Mouse (Mus musculus): Measurements from ENCODE around the gene Prkcg. TPM values are rescaled to one million over a fixed set of nuclear protein-coding genes. Genes with fewer than 3 reads are reported as not detected.
A peak's percentile ranks its signal among the peaks of the same experiment; 100 is the strongest.

Gene Prkcg
- polyA plus RNA-seq, 1 experiment from 2014 or later = 0.04 TPM

DNA sequence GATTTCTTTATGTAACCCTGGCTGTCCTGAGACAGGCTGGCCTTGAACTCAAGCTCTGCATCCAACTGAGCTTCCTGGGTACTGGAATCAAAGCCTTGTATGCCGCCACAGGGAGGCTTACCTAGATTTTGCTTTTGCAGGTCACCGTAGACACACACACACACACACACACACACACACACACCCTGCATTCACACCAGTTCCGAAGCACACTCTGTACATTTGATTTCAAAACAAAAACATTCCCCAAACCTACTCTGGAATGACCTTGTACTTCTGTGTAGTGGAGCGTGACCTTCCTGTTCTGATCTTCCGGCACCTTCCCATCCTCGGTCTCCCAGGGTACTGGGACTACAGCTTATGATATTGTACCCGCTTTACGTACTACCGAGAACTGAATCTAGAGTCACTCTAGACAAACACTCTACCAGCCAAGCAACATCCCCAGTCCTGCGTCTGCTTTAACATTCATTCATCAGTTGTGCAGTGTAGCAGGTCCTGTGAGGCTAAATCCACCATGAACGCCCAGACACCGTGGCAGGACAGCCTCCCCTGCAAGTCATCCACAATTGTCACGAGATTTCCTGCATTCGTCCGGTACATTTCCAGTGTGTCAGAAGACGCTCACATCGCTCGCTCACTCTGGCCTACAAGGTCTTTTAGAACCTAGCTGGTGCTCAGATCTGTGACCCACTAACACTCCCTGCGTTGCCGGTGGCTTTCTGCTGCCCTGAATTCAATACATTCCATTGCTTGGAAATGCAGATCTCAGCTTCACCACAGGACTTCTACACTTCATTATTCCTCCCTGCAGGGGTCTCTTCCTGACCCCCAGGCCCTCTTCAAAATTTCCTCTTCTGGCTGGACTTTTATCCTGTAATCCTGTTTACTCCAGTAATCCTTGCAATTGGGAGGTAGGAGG, 58.6 kb downstream of the Prkcg start:
- H3K36me3 ChIP-seq = no peaks in the 10 kb centered on the region
- no peaks in the 10 kb centered on the region for H3K27me3 ChIP-seq (replicated peaks)
- no peak overlapping the region for H3K4me3 ChIP-seq
- H3K9me3 ChIP-seq (replicated peaks) = no peaks in the 10 kb centered on the region
- no peaks in the 10 kb centered on the region for H3K4me1 ChIP-seq
- 49% methylated on average over 20 of the region's 20 CpGs for WGBS (ENCODE audit: insufficient replicate concordance)
- no peak overlapping the region for H3K9ac ChIP-seq
- H3K4me2 ChIP-seq = no peak overlapping the region
- no peak overlapping the region for H3K27ac ChIP-seq
- no peak for ATAC-seq

DNA sequence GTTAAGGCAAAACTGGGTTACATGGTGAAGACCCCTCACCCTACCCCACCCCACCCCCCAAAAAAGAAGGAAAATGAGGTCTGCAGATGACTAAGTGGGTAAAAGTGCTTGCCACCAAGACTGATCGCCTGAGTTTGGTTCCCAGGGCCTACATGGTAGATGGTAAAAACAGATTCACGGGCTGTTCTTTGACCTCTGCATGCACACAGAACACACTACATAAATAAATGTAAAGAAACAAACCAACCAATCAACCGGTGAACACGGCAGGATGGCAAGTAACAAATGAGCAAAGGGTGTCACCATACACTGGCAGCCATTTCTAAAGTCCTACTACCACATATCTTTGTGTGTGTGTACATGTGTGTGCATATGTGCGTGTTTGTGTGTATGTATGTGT, 59.3 kb downstream of the Prkcg start:
- no peaks in the 10 kb centered on the region for H3K36me3 ChIP-seq
- no peak overlapping the region for H3K4me3 ChIP-seq
- no peak overlapping the region for H3K4me2 ChIP-seq
- no peak overlapping the region for H3K27ac ChIP-seq
- no peak for ATAC-seq
- H3K9ac ChIP-seq = no peak overlapping the region
- no peaks in the 10 kb centered on the region for H3K9me3 ChIP-seq (replicated peaks)
- no peaks in the 10 kb centered on the region for H3K27me3 ChIP-seq (replicated peaks)
- H3K4me1 ChIP-seq = no peaks in the 10 kb centered on the region
- 57% methylated on average over 5 of the region's 5 CpGs for WGBS (ENCODE audit: insufficient replicate concordance)

DNA sequence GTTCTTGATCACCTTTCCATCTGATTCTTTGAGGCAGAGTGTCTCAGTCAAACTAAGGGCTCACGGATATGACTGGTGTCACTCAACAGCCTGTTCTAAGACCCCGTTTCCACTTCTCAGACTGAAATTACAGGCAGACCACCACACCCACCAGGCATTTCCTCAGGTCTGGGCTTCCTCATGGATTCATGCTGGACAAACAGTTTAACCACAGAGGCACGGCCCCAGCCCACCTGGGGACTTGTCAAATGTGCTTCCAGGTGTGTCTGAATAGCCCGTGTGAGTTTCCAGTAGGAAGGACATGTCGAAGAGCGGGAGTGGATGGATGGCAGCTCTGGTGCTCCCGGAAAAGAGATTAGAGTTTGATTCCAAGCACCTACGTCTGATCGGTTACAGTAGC, 60.8 kb downstream of the Prkcg start:
- Histone ChIP-seq H3K9ac (no peak overlapping the region), H3K36me3 (no peaks in the 10 kb centered on the region), H3K27me3 (replicated peaks) (no peaks in the 10 kb centered on the region), H3K4me2 (no peak overlapping the region), H3K4me1 (no peaks in the 10 kb centered on the region), H3K9me3 (replicated peaks) (no peaks in the 10 kb centered on the region), H3K27ac (no peak overlapping the region), H3K4me3 (no peak overlapping the region)
- 70% methylated on average over 9 of the region's 9 CpGs for WGBS (ENCODE audit: insufficient replicate concordance)
- ATAC-seq = no peak

DNA sequence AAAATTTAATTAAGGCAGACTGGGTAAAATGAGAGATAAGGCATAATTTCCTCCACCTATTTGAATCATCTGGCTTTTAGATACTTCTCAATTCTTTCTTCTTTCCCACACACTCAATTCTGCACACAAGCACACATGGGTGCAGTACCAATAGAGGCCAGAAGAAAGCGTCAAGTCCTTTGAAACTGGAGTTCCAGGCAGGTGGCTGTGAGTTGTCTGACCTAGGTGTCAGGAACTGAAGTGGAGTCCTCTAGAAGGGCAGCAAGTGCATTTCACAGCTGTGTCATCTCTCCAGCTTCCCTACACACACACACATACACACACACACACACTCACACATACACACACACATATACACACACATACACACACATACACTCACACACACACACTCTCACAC, 62.6 kb downstream of the Prkcg start:
- H3K9me3 ChIP-seq (replicated peaks) = no peaks in the 10 kb centered on the region
- H3K27ac ChIP-seq = no peak overlapping the region
- no peak overlapping the region for H3K4me3 ChIP-seq
- no peaks in the 10 kb centered on the region for H3K27me3 ChIP-seq (replicated peaks)
- no peaks in the 10 kb centered on the region for H3K36me3 ChIP-seq
- no peak overlapping the region for H3K9ac ChIP-seq
- no peaks in the 10 kb centered on the region for H3K4me1 ChIP-seq
- no peak for ATAC-seq
- 62% methylated on average over 1 of the region's 1 CpGs for WGBS (ENCODE audit: insufficient replicate concordance)
- H3K4me2 ChIP-seq = no peak overlapping the region

DNA sequence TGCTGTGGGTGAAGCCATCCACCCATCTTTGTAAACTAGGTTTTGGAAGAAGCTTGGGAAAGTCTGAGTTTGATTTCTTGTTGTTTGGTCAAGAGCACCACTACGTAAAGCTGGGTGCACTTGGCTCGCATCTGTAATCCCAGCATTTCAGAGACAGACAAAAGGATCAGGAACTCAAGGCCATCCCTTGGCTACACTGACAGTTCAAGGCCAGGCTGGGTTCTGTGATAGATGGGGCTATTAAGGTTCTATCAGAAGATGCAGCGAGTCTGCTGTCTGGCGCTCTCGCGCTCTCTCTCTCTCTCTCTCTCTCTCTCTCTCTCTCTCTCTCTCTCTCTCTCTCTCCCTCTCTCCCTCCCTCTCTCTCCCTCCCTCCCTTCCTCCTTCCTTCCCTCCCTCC, 65.9 kb downstream of the Prkcg start:
- Histone ChIP-seq H3K9me3 (replicated peaks) (no peaks in the 10 kb centered on the region), H3K4me3 (no peak overlapping the region), H3K27me3 (replicated peaks) (no peaks in the 10 kb centered on the region), H3K4me2 (no peak overlapping the region), H3K4me1 (no peaks in the 10 kb centered on the region), H3K9ac (no peak overlapping the region), H3K36me3 (no peaks in the 10 kb centered on the region), H3K27ac (no peak overlapping the region)
- no peak for ATAC-seq
- 65% methylated on average over 6 of the region's 6 CpGs for WGBS (ENCODE audit: insufficient replicate concordance)

DNA sequence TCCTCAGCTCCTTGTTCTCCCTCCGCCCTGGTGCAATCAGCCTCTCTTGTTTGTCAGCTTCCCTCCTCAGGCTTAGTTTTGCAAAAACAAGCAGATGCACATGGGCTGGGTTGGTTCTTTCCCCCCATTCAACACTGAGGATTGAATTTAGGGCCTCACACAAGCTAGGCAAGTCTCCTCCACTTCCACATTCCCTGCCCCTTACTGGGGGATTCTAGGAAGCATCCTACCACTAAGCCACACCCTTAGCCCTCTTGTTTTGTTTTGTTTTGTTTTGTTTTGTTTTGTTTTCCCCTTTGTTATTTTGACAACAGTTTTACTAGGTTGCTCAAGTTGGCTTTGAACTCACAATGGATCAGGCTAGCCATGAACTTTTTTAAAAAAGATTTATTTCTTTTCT, 71.7 kb downstream of the Prkcg start:
- 57% methylated on average over 1 of the region's 1 CpGs for WGBS (ENCODE audit: insufficient replicate concordance)
- Histone ChIP-seq H3K36me3 (no peaks in the 10 kb centered on the region), H3K4me2 (no peak overlapping the region), H3K4me1 (no peaks in the 10 kb centered on the region), H3K9ac (no peak overlapping the region), H3K4me3 (no peak overlapping the region), H3K9me3 (replicated peaks) (no peaks in the 10 kb centered on the region), H3K27me3 (replicated peaks) (peaks cover 12% of the 10 kb centered on the region), H3K27ac (no peak overlapping the region)
- no peak for ATAC-seq

DNA sequence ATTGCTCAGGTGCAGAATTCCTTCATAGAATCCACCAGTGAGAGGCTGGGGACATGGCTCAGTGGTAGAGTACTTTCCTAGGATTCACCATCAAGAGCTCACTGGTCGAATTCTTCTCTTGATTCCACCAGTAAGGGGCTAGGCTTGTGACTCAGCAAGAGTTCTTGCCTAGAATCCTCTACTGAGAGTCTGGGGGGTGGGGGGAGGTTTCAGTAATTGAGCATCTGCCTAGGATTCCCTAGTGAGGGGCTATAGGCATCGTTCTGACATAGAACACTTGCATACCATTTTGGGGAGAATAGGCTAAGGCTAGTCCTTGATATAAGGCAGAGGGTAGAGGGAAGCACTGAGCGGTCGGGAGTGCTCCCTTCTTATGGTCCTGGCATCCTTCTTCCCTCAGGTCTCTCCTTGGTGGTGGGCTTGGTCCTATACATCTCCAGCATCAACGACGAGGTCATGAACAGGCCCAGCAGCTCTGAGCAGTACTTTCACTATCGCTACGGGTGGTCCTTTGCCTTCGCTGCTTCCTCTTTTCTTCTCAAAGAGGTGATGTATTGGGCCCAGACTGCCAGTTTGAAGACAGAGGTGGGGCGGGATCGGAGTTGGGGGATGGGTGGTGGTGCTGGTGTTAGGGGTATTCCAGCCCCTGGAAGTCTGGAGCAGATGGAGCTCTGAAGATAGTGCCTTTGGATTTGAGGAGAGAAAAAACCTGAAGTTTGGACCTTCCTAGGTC, 76.7 kb downstream of the Prkcg start:
- Histone ChIP-seq H3K4me2 (no peak overlapping the region), H3K4me1 (0 out of 2 replicates have a peak, but pooled peaks cover 10% of the 10 kb centered on the region), H3K4me3 (no peak overlapping the region), H3K27ac (no peak overlapping the region), H3K9me3 (replicated peaks) (no peaks in the 10 kb centered on the region), H3K36me3 (no peaks in the 10 kb centered on the region), H3K27me3 (replicated peaks) (peaks cover 56% of the 10 kb centered on the region), H3K9ac (no peak overlapping the region)
- 14% methylated on average over 11 of the region's 11 CpGs for WGBS (ENCODE audit: insufficient replicate concordance)
- ATAC-seq = no peak

DNA sequence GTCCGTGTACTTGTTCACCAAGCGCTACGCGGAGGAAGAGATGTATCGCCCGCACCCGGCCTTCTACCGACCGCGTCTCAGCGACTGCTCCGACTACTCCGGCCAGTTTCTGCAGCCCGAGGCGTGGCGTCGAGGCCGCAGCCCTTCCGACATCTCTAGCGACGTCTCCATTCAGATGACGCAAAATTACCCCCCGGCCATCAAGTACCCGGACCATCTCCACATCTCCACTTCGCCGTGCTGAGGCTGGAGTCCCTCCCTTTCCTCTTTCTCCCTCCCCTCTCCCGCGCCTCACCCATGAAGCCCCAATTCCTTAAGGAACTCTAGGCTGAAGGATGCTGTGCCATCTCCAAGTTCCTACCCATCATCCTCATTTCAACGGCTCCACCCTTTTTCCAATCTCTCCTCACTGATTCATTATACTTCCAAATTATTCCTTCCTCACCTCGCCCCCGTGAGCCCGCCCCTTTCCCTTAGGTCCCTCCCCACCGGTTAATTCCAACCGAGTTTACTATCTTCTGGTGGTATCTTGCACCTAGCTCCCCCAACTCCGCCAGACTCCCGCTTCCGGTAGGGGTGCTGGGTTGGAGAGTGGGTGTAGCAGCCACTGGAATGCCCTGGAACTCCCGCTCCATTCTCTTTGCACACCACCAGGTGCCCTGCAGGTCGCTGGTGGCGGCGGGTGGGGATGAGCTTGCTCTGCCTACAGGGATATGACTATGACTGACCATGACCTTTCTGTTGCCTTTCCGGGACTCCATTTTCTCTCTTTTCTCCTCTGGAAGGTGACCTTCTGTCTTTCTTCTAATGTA, 77.9 kb downstream of the Prkcg start:
- WGBS (ENCODE audit: insufficient replicate concordance) = 2% methylated on average over 40 of the region's 42 CpGs
- no peaks in the 10 kb centered on the region for H3K9me3 ChIP-seq (replicated peaks)

DNA sequence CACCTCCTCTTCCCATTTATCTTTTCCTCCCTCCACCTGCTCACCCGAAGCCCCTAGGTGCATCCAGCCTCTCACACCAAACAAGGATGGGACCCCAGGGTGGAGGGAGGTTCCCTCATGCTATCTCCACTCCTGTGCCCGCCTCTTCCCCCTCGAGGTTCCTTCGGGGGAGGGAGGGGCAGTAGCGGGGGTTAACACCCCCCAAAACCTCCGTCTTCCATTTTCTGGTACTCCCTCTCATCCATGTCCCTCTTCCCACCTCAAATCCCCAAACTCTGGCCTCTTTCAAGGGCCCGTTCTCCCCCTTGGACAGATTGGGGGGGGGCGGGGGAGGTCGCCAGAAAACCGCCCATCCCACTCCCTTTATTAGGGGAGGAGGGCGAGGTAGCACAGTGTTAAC, 78.6 kb downstream of the Prkcg start:
- no peak overlapping the region for H3K4me3 ChIP-seq
- no peak overlapping the region for H3K9ac ChIP-seq
- H3K9me3 ChIP-seq (replicated peaks) = no peaks in the 10 kb centered on the region
- H3K4me2 ChIP-seq = peak overlapping the region; percentile 33
- no peaks in the 10 kb centered on the region for H3K36me3 ChIP-seq
- peaks cover 56% of the 10 kb centered on the region for H3K27me3 ChIP-seq (replicated peaks)
- ATAC-seq = no peak
- no peak overlapping the region for H3K27ac ChIP-seq
- 0 out of 2 replicates have a peak, but pooled peaks cover 10% of the 10 kb centered on the region for H3K4me1 ChIP-seq
- WGBS (ENCODE audit: insufficient replicate concordance) = 4% methylated on average over 10 of the region's 11 CpGs

More for the DNA sequence above, 77.9 kb downstream of the Prkcg start:
- no peak overlapping the region for H3K9ac ChIP-seq
- no peaks in the 10 kb centered on the region for H3K36me3 ChIP-seq
- H3K27me3 ChIP-seq (replicated peaks) = peaks cover 56% of the 10 kb centered on the region
- H3K27ac ChIP-seq = no peak overlapping the region
- H3K4me1 ChIP-seq = 0 out of 2 replicates have a peak, but pooled peaks cover 10% of the 10 kb centered on the region
- H3K4me2 ChIP-seq = peak overlapping the region; percentile 33
- H3K4me3 ChIP-seq = no peak overlapping the region
- no peak for ATAC-seq

DNA sequence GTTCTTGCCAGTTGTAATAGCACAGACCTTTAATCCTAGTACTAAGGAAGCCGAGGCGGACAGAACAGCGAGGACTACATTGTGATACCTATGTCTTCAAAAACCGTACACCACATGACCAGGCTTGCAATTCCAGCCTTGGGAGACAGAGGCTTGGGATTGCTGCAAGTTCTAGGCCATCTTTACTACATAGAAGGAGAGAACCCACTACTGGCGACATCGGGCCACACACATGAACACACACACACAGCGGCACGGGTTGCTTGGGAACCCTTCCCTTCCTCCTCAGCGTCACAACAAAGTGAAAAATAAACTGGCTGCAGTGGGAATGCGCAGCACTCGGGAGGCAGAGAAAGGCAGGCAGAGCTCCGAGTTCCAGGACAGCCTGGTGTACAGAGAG, 79.3 kb downstream of the Prkcg start:
- peaks cover 56% of the 10 kb centered on the region for H3K27me3 ChIP-seq (replicated peaks)
- H3K4me1 ChIP-seq = 0 out of 2 replicates have a peak, but pooled peaks cover 10% of the 10 kb centered on the region
- H3K9ac ChIP-seq = no peak overlapping the region
- no peaks in the 10 kb centered on the region for H3K9me3 ChIP-seq (replicated peaks)
- no peak overlapping the region for H3K27ac ChIP-seq
- 21% methylated on average over 12 of the region's 12 CpGs for WGBS (ENCODE audit: insufficient replicate concordance)
- ATAC-seq = no peak
- no peak overlapping the region for H3K4me2 ChIP-seq
- H3K36me3 ChIP-seq = no peaks in the 10 kb centered on the region
- no peak overlapping the region for H3K4me3 ChIP-seq

DNA sequence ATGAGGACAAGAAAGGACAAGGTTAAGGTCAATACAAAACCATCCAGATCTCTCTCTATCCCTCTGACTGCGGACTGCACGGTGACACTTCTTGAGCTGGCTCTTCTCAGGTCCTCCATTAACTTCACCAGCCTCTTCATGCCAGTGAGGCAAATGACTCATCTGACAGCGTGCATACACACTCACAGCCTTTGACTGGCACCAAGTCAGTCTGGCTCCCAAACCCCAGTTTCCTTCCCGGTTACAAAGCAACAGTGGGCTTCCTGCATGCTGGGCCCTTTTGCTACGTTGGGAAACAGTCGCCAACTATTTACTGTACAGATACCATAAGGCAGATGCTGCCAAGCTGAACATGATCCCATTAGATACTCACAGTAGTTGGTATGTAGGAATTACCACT, 80.2 kb downstream of the Prkcg start:
- Histone ChIP-seq H3K27me3 (replicated peaks) (peaks cover 56% of the 10 kb centered on the region), H3K36me3 (no peaks in the 10 kb centered on the region), H3K9ac (no peak overlapping the region), H3K4me3 (no peak overlapping the region), H3K4me2 (no peak overlapping the region), H3K9me3 (replicated peaks) (no peaks in the 10 kb centered on the region), H3K4me1 (0 out of 2 replicates have a peak, but pooled peaks cover 10% of the 10 kb centered on the region), H3K27ac (no peak overlapping the region)
- no peak for ATAC-seq
- 48% methylated on average over 6 of the region's 6 CpGs for WGBS (ENCODE audit: insufficient replicate concordance)

Measured in liver, embryonic 12.5 days (tissue).